Mouse (Mus musculus): Measurements from ENCODE around the gene Mrps11.

Mrps11 gene

GRCm38 (mm10) chr7:78791359-78792222 lies 8.7 kb downstream of the Mrps11 start:
- in situ Hi-C loops (cut with MboI, MseI) = loop anchor here (5.0 kb wide), 3 partner anchors 51 to 286 kb away; no protein-coding TSS in a partner anchor

- in situ Hi-C loops (cut with MboI, MseI) = loop anchor here (5.0 kb wide), 3 partner anchors 48 to 283 kb away; no protein-coding TSS in a partner anchor
Observed at GRCm38 (mm10) chr7:78793895-78794570, 11.1 kb downstream of the Mrps11 start.

GRCm38 (mm10) chr7:78794571-78795092 lies 11.7 kb downstream of the Mrps11 start:
- in situ Hi-C loops (cut with MboI, MseI) = loop anchor here (5.0 kb wide), 3 partner anchors 48 to 283 kb away; no protein-coding TSS in a partner anchor

GRCm38 (mm10) chr7:78796624-78797023 lies 13.7 kb downstream of the Mrps11 start:
- in situ Hi-C loops (cut with MboI, MseI) = no loop called here

GRCm38 (mm10) chr7:78797843-78798455 lies 15.0 kb downstream of the Mrps11 start:
- in situ Hi-C loops (cut with MboI, MseI) = no loop called here

GRCm38 (mm10) chr7:78799730-78800496 lies 17.0 kb downstream of the Mrps11 start:
- in situ Hi-C loops (cut with MboI, MseI) = no loop called here

GRCm38 (mm10) chr7:78803841-78804240 lies 20.9 kb downstream of the Mrps11 start:
- in situ Hi-C loops (cut with MboI, MseI) = no loop called here

GRCm38 (mm10) chr7:78807192-78807591 lies 24.3 kb downstream of the Mrps11 start:
- in situ Hi-C loops (cut with MboI, MseI) = no loop called here

GRCm38 (mm10) chr7:78813791-78814190 lies 30.9 kb downstream of the Mrps11 start:
- in situ Hi-C loops (cut with MboI, MseI) = loop anchor here in 1 of 2 experiments (10.0 kb wide), 1 partner anchor 271 kb away; no protein-coding TSS in a partner anchor

- in situ Hi-C loops (cut with MboI, MseI) = loop anchor here in 1 of 2 experiments (10.0 kb wide), 1 partner anchor 270 kb away; no protein-coding TSS in a partner anchor
Observed at GRCm38 (mm10) chr7:78814766-78815165, 31.8 kb downstream of the Mrps11 start.

- in situ Hi-C loops (cut with MboI, MseI) = loop anchor here in 1 of 2 experiments (10.0 kb wide), 1 partner anchor 266 kb away; no protein-coding TSS in a partner anchor
Observed at GRCm38 (mm10) chr7:78818336-78818735, 35.4 kb downstream of the Mrps11 start.

GRCm38 (mm10) chr7:78826682-78827385 lies 43.9 kb downstream of the Mrps11 start:
- in situ Hi-C loops (cut with MboI, MseI) = no loop called here

GRCm38 (mm10) chr7:78827749-78828362 lies 44.9 kb downstream of the Mrps11 start:
- in situ Hi-C loops (cut with MboI, MseI) = no loop called here

- in situ Hi-C loops (cut with MboI, MseI) = no loop called here
Observed at GRCm38 (mm10) chr7:78835656-78836055, 52.7 kb downstream of the Mrps11 start.

GRCm38 (mm10) chr7:78837250-78837649 lies 54.3 kb downstream of the Mrps11 start:
- in situ Hi-C loops (cut with MboI, MseI) = no loop called here

- in situ Hi-C loops (cut with MboI, MseI) = loop anchor here in 1 of 2 experiments (5.0 kb wide), 1 partner anchor 49 kb away; no protein-coding TSS in a partner anchor
Observed at GRCm38 (mm10) chr7:78841601-78842000, 58.7 kb downstream of the Mrps11 start.
